Mouse (Mus musculus) liver, postnatal 0 days (tissue): ENCODE results near the gene Ptpn21. TPM values are rescaled to one million over a fixed set of nuclear protein-coding genes. Genes with fewer than 3 reads are reported as not detected.

Experiments used
- ATAC-seq: fragments of 200-750 bp; cut with Nextera tagmentation; 2 replicates; pipeline ENCODE4 v1.8.0; 2017; ENCODE audit warnings: mild to moderate bottlenecking, moderate library complexity
- DNase-seq: peaks from one replicate; pipeline ENCODE4 v3.0.0-alpha.2; 2016
- H3K27ac ChIP-seq: fragments of 300-500 bp; sonication (generic); 2 replicates; pipeline ENCODE4 v1.5.1; 2014; ENCODE audit warnings: antibody characterized with exemption, moderate library complexity, mild to moderate bottlenecking, low read depth
- H3K27me3 ChIP-seq: fragments of 300-500 bp; sonication (generic); 2 replicates; pipeline ENCODE4 v1.6.1; 2014; ENCODE audit warnings: low read length, control low read depth, mixed read lengths; ENCODE audit not compliant: insufficient read depth
- H3K36me3 ChIP-seq: fragments of 300-500 bp; sonication (generic); replicated peaks from 2 replicates; pipeline ENCODE4 v1.6.1; 2014; ENCODE audit warnings: mild to moderate bottlenecking, control low read depth, low read length, moderate library complexity, mixed read lengths; ENCODE audit not compliant: insufficient read depth
- H3K4me1 ChIP-seq: fragments of 300-500 bp; sonication (generic); 2 replicates; pipeline ENCODE4 v1.6.1; 2014; ENCODE audit warnings: antibody characterized with exemption, mild to moderate bottlenecking, control low read depth; ENCODE audit not compliant: insufficient read depth
- H3K4me2 ChIP-seq: fragments of 300-500 bp; sonication (generic); 2 replicates; pipeline ENCODE4 v1.6.1; 2014; ENCODE audit warnings: low read depth, mild to moderate bottlenecking, low read length, moderate library complexity, mixed read lengths
- H3K4me3 ChIP-seq: fragments of 300-500 bp; sonication (generic); 2 replicates; pipeline ENCODE4 v1.5.1; 2014; ENCODE audit warnings: low read depth, low read length
- H3K9ac ChIP-seq: fragments of 300-500 bp; sonication (generic); replicated peaks from 2 replicates; pipeline ENCODE4 v1.6.1; 2014; ENCODE audit warnings: mild to moderate bottlenecking, moderate library complexity
- H3K9me3 ChIP-seq: fragments of 300-500 bp; sonication (generic); 2 replicates; pipeline ENCODE4 v1.6.1; 2016; ENCODE audit warnings: mild to moderate bottlenecking, control low read depth, low read length, mixed read lengths
- CTCF ChIP-seq: sonication (generic); IDR thresholded peaks from 2 replicates; pipeline ENCODE4 v1.5.1; 2016; ENCODE audit warnings: antibody characterized with exemption, low read depth
- EP300 ChIP-seq: IDR thresholded peaks from 2 replicates; pipeline ENCODE4 v1.6.1; 2016; ENCODE audit warnings: antibody characterized with exemption, low read depth, mild to moderate bottlenecking
- WGBS: fragments of 180-500 bp; shearing (Covaris S2); extraction: QIAGEN DNeasy Blood & Tissue Kit; methylation state at CpG from one replicate; pipeline ENCODE4 v1.1.7; 2014; ENCODE audit not compliant: insufficient replicate concordance; 5-methylcytosine and 5-hydroxymethylcytosine counted together
- polyA plus RNA-seq: library from polyadenylated mRNA; unstranded; fragments of >200 nt; fragmentation: Nextera tagmentation; extraction: Ambion mirVana; gene quantifications from 2 replicates; pipeline ENCODE4 v1.2.1, GENCODE M21; 2015

The Ptpn21 gene
- polyA plus RNA-seq, 1 experiment from 2014 or later = 4.1 TPM

GRCm38 (mm10) chr12:98674627-98675143 lies 62.5 kb downstream of the Ptpn21 start:
- TF ChIP-seq EP300 (no peak), CTCF (peak; percentile 76)
- DNase-seq (peak; percentile 77), ATAC-seq (peak; percentile 92)
- 8% methylated on average over 9 of the region's 9 CpGs for WGBS
- H3K27ac ChIP-seq = peak overlapping the region; percentile 36; the same call in 1 of the 2 replicates
- peaks cover 9% of the 10 kb centered on the region for H3K36me3 ChIP-seq
- no peaks in the 10 kb centered on the region for H3K9me3 ChIP-seq
- peak overlapping the region; percentile 25 for H3K4me3 ChIP-seq
- H3K4me2 ChIP-seq = peak overlapping the region; percentile 62
- H3K9ac ChIP-seq = no peak overlapping the region
- H3K27me3 ChIP-seq = no peaks in the 10 kb centered on the region
- 0 out of 2 replicates have a peak, but pooled peaks cover 3% of the 10 kb centered on the region for H3K4me1 ChIP-seq

- H3K4me2 ChIP-seq = no peak overlapping the region
- peak; percentile 8 for DNase-seq
- H3K27me3 ChIP-seq = no peaks in the 10 kb centered on the region
- H3K4me3 ChIP-seq = no peak overlapping the region
- no peak for ATAC-seq
- H3K27ac ChIP-seq = no peak overlapping the region
- 0 out of 2 replicates have a peak, but pooled peaks cover 2% of the 10 kb centered on the region for H3K36me3 ChIP-seq
- WGBS = 62% methylated on average over 6 of the region's 6 CpGs
- TF ChIP-seq EP300 = no peak
- TF ChIP-seq CTCF = peak; percentile 6; the same call in 1 of the 2 replicates
- no peak overlapping the region for H3K9ac ChIP-seq
- H3K4me1 ChIP-seq = 0 out of 2 replicates have a peak, but pooled peaks cover 3% of the 10 kb centered on the region
- no peaks in the 10 kb centered on the region for H3K9me3 ChIP-seq
These were observed 63.3 kb downstream of the Ptpn21 start for GRCm38 (mm10) chr12:98673879-98674278.

GRCm38 (mm10) chr12:98670429-98670828 lies 66.8 kb downstream of the Ptpn21 start:
- TF ChIP-seq EP300 (no peak), CTCF (no peak)
- Histone ChIP-seq H3K9me3 (no peaks in the 10 kb centered on the region), H3K27ac (no peak overlapping the region), H3K36me3 (no peaks in the 10 kb centered on the region), H3K9ac (no peak overlapping the region), H3K4me2 (no peak overlapping the region), H3K27me3 (no peaks in the 10 kb centered on the region), H3K4me1 (0 out of 2 replicates have a peak, but pooled peaks cover 3% of the 10 kb centered on the region), H3K4me3 (no peak overlapping the region)
- WGBS = 67% methylated on average over 4 of the region's 4 CpGs
- DNase-seq = peak; percentile 8
- ATAC-seq = no peak

GRCm38 (mm10) chr12:98669864-98670263 lies 67.3 kb downstream of the Ptpn21 start:
- Histone ChIP-seq H3K4me2 (no peak overlapping the region), H3K27me3 (no peaks in the 10 kb centered on the region), H3K4me3 (no peak overlapping the region), H3K27ac (no peak overlapping the region), H3K36me3 (no peaks in the 10 kb centered on the region), H3K9ac (no peak overlapping the region), H3K9me3 (no peaks in the 10 kb centered on the region), H3K4me1 (0 out of 2 replicates have a peak, but pooled peaks cover 3% of the 10 kb centered on the region)
- WGBS = 68% methylated on average over 5 of the region's 5 CpGs
- ATAC-seq (no peak), DNase-seq (peak; percentile 8)
- TF ChIP-seq EP300 (no peak), CTCF (no peak)

- Histone ChIP-seq H3K4me1 (no peaks in the 10 kb centered on the region), H3K36me3 (no peaks in the 10 kb centered on the region), H3K27me3 (no peaks in the 10 kb centered on the region), H3K27ac (no peak overlapping the region), H3K9ac (no peak overlapping the region), H3K9me3 (no peaks in the 10 kb centered on the region), H3K4me2 (no peak overlapping the region), H3K4me3 (no peak overlapping the region)
- no peak for ATAC-seq
- DNase-seq = no peak
- TF ChIP-seq EP300 (no peak), CTCF (no peak)
- WGBS = 83% methylated on average over 10 of the region's 10 CpGs
These were observed 68.1 kb downstream of the Ptpn21 start for GRCm38 (mm10) chr12:98669086-98669485.

DNA sequence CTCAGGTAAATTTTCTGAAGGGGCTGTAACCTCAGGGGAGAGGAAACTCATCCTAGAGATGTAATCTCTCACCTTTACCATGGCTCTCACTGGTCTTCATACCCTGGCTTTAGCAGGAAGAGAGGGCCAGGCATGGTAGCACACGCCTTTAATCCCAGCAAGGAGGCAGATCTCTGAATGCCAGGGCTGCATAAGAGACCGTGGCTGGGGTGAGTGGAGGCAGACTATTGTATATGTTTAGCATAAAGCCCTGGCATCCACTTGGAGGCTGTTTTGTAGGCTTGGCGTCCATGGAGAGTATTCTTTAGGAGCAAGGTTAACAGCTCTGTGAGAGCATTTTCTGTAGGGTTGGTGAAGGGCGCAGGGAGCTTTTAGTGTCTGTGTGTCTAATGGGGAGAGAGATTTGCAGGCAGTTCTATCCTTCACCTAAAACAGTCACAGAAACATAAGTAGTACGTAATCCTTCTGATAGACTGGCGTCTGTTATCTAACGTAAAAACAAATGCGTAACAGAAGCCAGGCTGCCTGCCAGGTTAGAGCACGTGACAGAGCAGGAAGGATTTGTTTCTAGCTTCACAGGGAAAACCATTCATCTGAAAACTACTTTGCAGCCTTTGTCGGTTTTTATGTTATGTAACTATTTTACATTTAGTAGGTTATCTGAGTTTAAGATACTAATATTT lies 68.9 kb downstream of the Ptpn21 start:
- WGBS = 66% methylated on average over 10 of the region's 10 CpGs
- H3K4me3 ChIP-seq = no peak overlapping the region
- no peaks in the 10 kb centered on the region for H3K36me3 ChIP-seq
- no peak overlapping the region for H3K4me2 ChIP-seq
- H3K4me1 ChIP-seq = no peaks in the 10 kb centered on the region
- no peak for TF ChIP-seq CTCF
- no peak for TF ChIP-seq EP300
- no peaks in the 10 kb centered on the region for H3K27me3 ChIP-seq
- H3K9me3 ChIP-seq = no peaks in the 10 kb centered on the region
- no peak for DNase-seq
- H3K27ac ChIP-seq = no peak overlapping the region
- ATAC-seq = no peak
- no peak overlapping the region for H3K9ac ChIP-seq
